Mouse (Mus musculus): ENCODE measurements around the gene Sbf2. TPM values are rescaled to one million over a fixed set of nuclear protein-coding genes. Genes with fewer than 3 reads are reported as not detected.
"Not testable (repeated sequence)": the region's sequence is repeated elsewhere in the genome, so short reads cannot be mapped to it uniquely, and the experiment has no call there.

The Sbf2 gene
- total RNA-seq, 2 experiments from 2014 or later = 54.7 to 55.2 TPM

DNA sequence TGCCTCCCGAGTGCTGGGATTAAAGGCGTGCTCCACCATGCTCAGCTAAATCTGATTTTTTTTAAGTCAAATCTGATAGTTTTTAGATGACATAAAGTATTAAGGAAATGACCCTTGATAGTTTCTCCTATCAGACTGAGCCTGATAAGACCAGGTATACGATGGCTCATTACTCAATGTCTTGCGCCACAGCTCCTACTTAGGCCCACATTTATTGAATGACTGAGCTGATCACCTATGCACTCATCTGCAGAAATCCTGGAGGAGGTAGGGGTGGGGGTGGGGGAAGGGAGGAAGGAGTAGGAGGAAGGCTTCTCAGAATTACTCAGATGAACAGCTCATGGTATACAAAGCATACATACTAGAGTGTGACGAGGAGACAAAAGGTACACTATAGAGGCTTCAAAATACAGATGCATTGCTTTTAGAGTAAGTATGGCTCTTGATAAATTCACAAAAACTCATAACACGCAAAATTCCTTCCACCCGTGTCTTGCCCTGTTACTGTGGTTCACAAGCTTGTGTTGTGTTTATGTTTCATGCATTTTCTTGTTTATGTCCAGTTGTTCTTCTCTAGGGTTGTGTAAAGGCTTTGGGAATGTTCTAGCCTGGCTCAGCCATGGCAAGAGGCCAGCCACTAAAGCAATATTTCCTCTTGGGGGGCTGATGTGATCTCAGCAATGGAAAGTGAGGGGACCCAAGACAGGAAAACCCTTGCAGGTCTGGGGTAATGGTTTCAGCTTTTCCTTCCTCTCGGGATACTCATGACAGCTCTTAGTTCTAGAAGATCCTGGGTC, 32.1 kb upstream of the Sbf2 start:
- DNase-seq (ENCODE audit: extremely low spot score in 1 of 2, low spot score in 2 of 2) = no peak
- Histone ChIP-seq H3K4me3 (no peak overlapping the region), H3K27ac (no peak overlapping the region)
- TF ChIP-seq CTCF (IDR thresholded peaks at IDR 0.05) = no peak
- intact Hi-C loops (cut with DNase I) = loop anchor here (2.0 to 5.0 kb wide), 2 partner anchors 360 to 480 kb away; no protein-coding TSS in a partner anchor

DNA sequence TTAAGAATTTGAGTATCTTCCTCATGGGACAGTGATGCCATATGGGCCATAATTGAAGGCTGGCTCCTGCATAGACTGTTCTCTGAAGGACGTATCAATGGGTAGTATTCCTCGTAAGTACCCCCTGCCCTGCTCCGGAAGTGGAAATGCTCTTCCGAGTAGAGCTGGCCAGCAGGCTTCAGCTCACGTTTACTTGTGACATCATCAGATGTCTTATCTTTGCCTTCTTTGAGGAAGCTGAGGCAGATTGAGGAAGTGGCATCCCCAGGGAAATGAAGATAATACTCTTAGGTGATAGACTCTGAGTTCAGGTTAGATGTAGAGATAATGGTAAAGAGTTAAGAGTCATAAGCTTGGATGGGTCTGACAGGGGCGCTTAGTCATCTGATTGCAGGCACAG, 31.1 kb upstream of the Sbf2 start:
- DNase-seq (ENCODE audit: extremely low spot score in 1 of 2, low spot score in 2 of 2) = no peak
- intact Hi-C loops (cut with DNase I) = loop anchor here (2.0 to 5.0 kb wide), 2 partner anchors 359 to 479 kb away; no protein-coding TSS in a partner anchor
- Histone ChIP-seq H3K27ac (no peak overlapping the region), H3K4me3 (no peak overlapping the region)
- no peak for TF ChIP-seq CTCF (IDR thresholded peaks at IDR 0.05)

DNA sequence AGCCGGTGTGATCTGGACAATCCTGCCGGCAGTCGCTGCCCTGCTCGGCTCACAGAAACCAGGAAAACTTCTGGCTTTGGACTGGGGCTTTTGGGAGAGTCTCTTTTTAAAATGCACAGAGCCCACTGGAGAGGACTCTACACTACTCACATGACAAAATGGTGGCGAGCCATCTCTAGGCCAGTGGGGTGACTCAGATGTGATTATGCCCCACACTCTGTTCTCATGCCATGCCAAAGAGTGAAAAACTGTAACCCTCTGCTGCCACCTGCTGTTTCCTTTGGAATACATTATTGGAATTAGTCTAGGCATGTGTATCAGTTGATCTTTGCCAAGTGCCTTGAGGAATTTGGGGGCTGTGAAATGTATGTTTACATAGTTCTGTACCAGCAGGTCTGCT, 30.6 kb upstream of the Sbf2 start:
- peak; percentile 57 to 66 for DNase-seq (ENCODE audit: extremely low spot score in 1 of 2, low spot score in 2 of 2)
- H3K4me3 ChIP-seq = no peak overlapping the region
- intact Hi-C loops (cut with DNase I) = loop anchor here (5.0 kb wide), 1 partner anchor 478 kb away; no protein-coding TSS in a partner anchor
- no peak overlapping the region for H3K27ac ChIP-seq
- TF ChIP-seq CTCF (IDR thresholded peaks at IDR 0.05) = peak; percentile 76

DNA sequence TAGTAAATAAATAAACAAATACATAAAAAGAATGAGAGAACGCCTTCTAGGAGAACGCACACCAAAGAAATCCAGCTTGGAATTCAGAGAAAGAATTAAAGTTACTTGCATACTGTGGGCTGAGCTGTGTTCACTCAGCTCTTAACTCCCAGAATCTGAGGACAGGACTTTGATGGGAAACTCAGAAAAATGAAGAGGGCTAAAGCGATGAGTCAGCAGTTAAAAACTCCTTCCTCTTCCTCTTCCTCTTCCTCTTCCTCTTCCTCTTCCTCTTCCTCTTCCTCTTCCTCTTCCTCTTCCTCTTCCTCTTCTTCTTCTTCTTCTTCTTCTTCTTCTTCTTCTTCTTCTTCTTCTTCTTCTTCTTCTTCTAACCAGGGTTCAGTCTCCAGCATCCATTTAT, 25.2 kb upstream of the Sbf2 start:
- H3K4me3 ChIP-seq; DNase-seq (ENCODE audit: extremely low spot score in 1 of 2, low spot score in 2 of 2); H3K27ac ChIP-seq; intact Hi-C loops (cut with DNase I): not testable (repeated sequence)

DNA sequence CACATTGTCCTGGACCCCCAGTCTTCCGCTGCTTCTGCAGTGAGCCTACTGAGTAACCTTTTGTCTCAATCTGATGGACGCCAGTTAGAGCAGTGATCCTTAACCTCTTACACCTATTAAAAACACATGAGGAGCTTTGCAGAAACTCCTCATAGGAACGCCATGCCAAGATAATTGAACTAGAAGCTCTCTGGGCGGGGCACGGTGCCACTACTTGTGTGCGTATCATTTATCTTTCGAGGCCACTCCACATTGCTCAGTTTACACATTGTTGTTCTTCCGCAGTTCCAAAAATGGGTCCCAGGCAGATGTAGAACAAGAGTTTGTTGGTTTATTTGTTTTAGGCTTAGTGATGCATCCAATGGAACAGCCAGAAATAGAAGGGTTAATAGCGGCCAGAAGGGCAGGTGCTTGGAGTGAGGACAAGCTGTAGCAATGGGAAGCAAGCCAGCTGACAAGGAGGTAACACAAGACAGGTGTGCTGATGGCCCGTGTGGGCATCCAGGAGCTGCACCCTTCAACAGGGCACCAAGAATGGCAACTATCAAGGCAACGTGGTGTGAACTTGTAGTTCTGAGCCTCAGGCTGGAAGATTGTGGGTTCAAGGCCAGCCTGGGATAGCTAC, 24.7 kb upstream of the Sbf2 start:
- no peak for DNase-seq (ENCODE audit: extremely low spot score in 1 of 2, low spot score in 2 of 2)
- Histone ChIP-seq H3K27ac (no peak overlapping the region), H3K4me3 (no peak overlapping the region)
- intact Hi-C loops (cut with DNase I) = no loop called here
- TF ChIP-seq CTCF (IDR thresholded peaks at IDR 0.05) = no peak

DNA sequence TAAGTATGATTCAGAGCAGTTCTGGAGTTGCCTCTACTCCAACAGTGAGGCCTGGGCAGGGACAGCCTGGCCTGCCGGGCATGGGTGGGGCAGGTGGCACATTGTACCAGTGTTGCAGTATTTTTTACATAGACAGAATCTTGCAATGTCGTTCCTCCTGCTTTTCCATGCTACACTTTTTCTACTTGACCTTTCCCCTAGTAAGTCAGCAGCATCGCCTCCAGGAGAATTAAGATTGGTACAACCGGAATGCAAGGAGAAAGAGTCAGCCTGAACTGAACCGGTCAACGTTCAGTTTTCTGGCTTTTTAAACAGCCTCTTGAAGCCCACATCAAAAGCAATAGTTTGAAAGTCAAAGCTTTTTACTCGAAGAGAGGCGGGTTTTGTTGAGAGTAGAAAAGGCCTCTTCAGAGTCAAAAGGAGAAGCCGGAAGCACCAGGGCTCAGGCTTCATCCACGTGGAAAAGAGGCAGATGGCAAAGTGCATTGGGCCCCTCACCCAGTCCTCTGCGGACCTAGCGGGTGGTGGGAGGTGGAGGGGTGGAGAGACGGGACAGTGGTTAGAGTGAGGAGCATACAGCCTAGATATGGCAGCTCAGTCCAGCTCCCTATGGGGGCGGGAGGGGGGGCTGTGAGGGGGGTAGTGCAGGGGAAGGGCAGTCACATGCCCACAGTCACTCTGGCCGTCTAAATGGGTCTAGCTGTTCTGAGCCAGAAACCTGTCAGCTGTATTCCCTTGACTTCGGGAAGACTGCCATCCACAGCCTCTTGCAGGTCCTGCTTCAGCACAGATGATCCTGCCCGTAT, 23.8 kb upstream of the Sbf2 start:
- no peak overlapping the region for H3K4me3 ChIP-seq
- DNase-seq (ENCODE audit: extremely low spot score in 1 of 2, low spot score in 2 of 2) = no peak
- intact Hi-C loops (cut with DNase I) = no loop called here
- H3K27ac ChIP-seq = no peak overlapping the region
- TF ChIP-seq CTCF (IDR thresholded peaks at IDR 0.05) = no peak

DNA sequence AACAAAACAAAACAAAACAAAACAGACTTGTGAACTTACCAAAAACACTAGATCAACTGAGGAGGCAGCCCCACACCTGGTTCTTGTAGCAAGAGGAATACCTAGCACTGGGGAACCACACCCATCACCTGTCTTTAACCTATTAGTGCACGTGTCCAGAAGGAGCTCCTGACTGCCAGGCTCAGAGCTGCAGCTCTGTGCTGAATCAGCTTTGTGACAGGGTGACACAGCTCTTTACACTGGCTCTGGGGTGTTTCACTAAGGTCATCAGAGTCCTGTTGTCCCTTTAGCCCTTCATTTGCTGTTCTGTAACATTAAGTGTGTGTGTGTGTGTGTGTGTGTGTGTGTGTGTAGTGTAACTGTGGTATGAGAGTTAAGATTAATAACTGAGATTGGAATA, 21.8 kb upstream of the Sbf2 start:
- DNase-seq (ENCODE audit: extremely low spot score in 1 of 2, low spot score in 2 of 2) = no peak
- intact Hi-C loops (cut with DNase I) = no loop called here
- no peak for TF ChIP-seq CTCF (IDR thresholded peaks at IDR 0.05)
- no peak overlapping the region for H3K4me3 ChIP-seq
- H3K27ac ChIP-seq = no peak overlapping the region

DNA sequence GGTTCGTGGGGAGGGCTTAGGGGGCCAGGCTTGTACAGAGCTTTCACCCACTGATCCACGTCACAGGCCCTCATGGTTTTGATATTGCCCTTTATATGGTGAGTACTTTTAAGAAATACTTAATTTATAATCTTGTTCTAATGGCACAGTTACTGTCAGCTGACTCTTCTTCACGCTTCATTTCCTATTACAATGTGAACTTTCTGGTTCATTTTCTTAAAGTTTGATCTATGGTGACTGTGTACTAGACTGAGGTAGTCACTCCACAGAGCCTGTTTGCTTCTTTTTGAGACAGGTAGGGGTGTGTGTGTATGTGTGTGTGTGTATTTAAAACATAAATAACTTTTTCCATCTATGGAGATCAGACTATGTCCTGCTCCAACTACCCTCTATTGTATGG, 21.2 kb upstream of the Sbf2 start:
- TF ChIP-seq CTCF (IDR thresholded peaks at IDR 0.05) = no peak
- intact Hi-C loops (cut with DNase I) = no loop called here
- no peak overlapping the region for H3K27ac ChIP-seq
- H3K4me3 ChIP-seq = no peak overlapping the region
- DNase-seq (ENCODE audit: extremely low spot score in 1 of 2, low spot score in 2 of 2) = no peak

DNA sequence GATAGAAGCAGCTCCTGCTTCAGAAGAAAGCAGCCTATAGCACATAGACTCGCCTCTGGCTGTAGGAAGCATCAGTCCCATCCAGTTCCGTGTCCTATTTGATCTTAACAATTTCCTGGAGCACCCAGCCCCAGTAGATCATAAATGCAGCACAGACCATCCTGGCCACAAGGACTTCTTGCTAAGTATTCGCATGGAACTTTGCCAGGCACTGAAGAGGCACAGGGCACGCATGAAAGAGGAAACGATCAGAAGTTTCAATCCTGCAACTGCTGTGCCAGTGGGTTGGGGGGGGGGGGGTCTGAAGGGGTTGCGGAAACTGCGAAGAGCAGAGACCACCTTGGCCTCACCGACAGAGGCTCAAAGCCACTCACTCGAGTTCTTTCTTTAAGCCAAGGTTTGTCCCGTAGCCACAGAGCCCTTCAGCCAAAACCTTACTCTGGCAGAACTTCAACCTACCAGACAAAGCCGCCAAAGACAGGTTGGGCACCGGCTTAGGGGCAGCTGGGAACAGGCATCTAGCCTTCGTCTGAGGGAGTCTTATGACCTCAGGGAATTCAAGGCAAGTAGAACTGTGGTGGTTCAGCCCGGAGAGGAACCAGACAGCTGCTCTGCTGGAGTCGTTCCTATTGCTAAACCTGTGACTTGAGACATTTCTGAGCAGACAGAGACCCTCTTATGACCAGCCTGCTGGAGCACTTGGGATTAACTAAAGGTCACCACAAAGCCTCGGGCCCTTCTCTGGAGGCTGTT, 16.6 kb upstream of the Sbf2 start:
- intact Hi-C loops (cut with DNase I) = loop anchor here (2.0 kb wide), 2 partner anchors 199 to 467 kb away; no protein-coding TSS in a partner anchor
- TF ChIP-seq CTCF (IDR thresholded peaks at IDR 0.05) = no peak
- H3K4me3 ChIP-seq = no peak overlapping the region
- DNase-seq (ENCODE audit: extremely low spot score in 1 of 2, low spot score in 2 of 2) = no peak
- H3K27ac ChIP-seq = no peak overlapping the region

DNA sequence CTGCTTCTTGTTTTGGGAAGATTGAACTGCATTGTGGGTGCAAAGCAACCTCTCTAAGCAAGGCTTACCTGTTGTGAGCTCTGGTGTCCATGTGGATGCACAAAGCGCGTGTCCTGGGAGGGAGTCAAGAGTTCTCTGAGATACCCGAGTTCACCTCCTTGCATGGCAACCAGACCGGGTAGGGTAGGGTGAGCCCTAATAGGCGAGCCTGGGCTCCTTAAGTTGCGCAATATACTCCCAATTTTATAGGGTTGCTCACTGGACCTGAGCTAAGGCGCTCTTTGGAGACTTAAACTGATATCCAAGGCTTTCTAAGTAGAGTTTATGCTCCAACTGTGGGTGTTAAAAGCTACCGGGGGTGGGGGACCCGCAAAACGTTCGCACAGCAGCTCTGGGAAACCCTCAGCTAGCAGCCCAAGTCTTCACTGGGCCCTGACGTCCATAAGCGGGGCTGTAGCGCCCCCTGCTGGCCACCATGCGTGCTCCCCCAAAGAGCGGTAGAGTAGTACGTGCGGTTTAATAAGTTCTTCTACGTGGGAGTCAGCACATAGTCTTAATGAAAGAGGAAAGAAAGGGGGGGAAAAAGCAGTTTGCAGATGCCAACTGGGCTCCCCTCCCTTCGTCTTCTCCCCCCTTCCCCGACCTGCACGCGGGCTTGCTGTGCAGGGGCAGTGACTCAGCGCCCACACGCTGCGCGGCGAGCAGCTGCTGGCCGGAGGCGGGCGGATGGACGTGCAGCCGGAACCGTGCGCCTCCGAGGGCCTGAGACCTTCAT, 15.4 kb upstream of the Sbf2 start:
- peak; percentile 99 for TF ChIP-seq CTCF (IDR thresholded peaks at IDR 0.05)
- H3K4me3 ChIP-seq = peak overlapping the region; percentile 42
- peak; percentile 83 for DNase-seq (ENCODE audit: extremely low spot score in 1 of 2, low spot score in 2 of 2)
- no peak overlapping the region for H3K27ac ChIP-seq
- intact Hi-C loops (cut with DNase I) = loop anchor here (1.0 to 2.0 kb wide), 4 partner anchors 82 to 465 kb away; no protein-coding TSS in a partner anchor

All from left cerebral cortex, adult 2 months (tissue).